Mouse (Mus musculus) lung, postnatal 0 days (tissue): ENCODE results near the gene Eef2k. TPM values are rescaled to one million over a fixed set of nuclear protein-coding genes. Genes with fewer than 3 reads are reported as not detected.

Experiments used
- ATAC-seq: fragments of 200-750 bp; cut with Nextera tagmentation; 2 replicates; pipeline ENCODE4 v1.8.0; 2017; ENCODE audit warnings: moderate library complexity
- DNase-seq: peaks from one replicate; pipeline ENCODE4 v3.0.0-alpha.2; 2016; ENCODE audit warnings: low spot score
- H3K27ac ChIP-seq: fragments of 300-500 bp; sonication (generic); 2 replicates; pipeline ENCODE4 v1.5.1; 2014; ENCODE audit warnings: antibody characterized with exemption, mild to moderate bottlenecking, low read length, mixed read lengths
- H3K27me3 ChIP-seq: fragments of 300-500 bp; sonication (generic); replicated peaks from 2 replicates; pipeline ENCODE4 v1.6.1; 2014; ENCODE audit warnings: low read length, mixed read lengths; ENCODE audit not compliant: insufficient read depth
- H3K36me3 ChIP-seq: fragments of 300-500 bp; sonication (generic); 2 replicates; pipeline ENCODE4 v1.6.1; 2014; ENCODE audit warnings: low read length, mixed read lengths; ENCODE audit not compliant: insufficient read depth
- H3K4me1 ChIP-seq: fragments of 300-500 bp; sonication (generic); 2 replicates; pipeline ENCODE4 v1.6.1; 2014; ENCODE audit warnings: antibody characterized with exemption, low read depth, low read length, mixed read lengths; ENCODE audit not compliant: insufficient read depth
- H3K4me2 ChIP-seq: fragments of 300-500 bp; sonication (generic); replicated peaks from 2 replicates; pipeline ENCODE4 v1.6.1; 2014; ENCODE audit warnings: low read depth, mild to moderate bottlenecking, low read length, moderate library complexity, mixed read lengths
- H3K4me3 ChIP-seq: fragments of 300-500 bp; sonication (generic); 2 replicates; pipeline ENCODE4 v1.5.1; 2014; ENCODE audit warnings: low read depth, low read length
- H3K9ac ChIP-seq: fragments of 300-500 bp; sonication (generic); replicated peaks from 2 replicates; pipeline ENCODE4 v1.6.1; 2014; ENCODE audit warnings: low read depth, mild to moderate bottlenecking
- H3K9me3 ChIP-seq: fragments of 300-500 bp; sonication (generic); 2 replicates; pipeline ENCODE4 v1.6.1; 2016; ENCODE audit warnings: low read length, mixed read lengths
- CTCF ChIP-seq: IDR thresholded peaks from 2 replicates; pipeline ENCODE4 v1.5.1; 2016; ENCODE audit warnings: antibody characterized with exemption, mild to moderate bottlenecking
- EP300 ChIP-seq: IDR thresholded peaks from 2 replicates; pipeline ENCODE4 v1.6.1; 2016; ENCODE audit warnings: antibody characterized with exemption, mild to moderate bottlenecking, control low read depth
- WGBS: fragments of 180-500 bp; shearing (Covaris S2); extraction: QIAGEN DNeasy Blood & Tissue Kit; methylation state at CpG from one replicate; pipeline ENCODE4 v1.1.7; 2014; 5-methylcytosine and 5-hydroxymethylcytosine counted together
- polyA plus RNA-seq: library from polyadenylated mRNA; unstranded; fragments of >200 nt; fragmentation: Nextera tagmentation; extraction: Ambion mirVana; gene quantifications from 2 replicates; pipeline ENCODE4 v1.2.1, GENCODE M21; 2015

Gene Eef2k
- polyA plus RNA-seq, 1 experiment from 2014 or later: 16.8 TPM

GRCm38 (mm10) chr7:120865832-120866231, 23.2 kb downstream of the Eef2k start:
- no peaks in the 10 kb centered on the region for H3K9me3 ChIP-seq
- H3K4me1 ChIP-seq: peaks cover 39% of the 10 kb centered on the region; the same call in 1 of the 2 replicates
- peak; percentile 84 for DNase-seq
- H3K36me3 ChIP-seq: no peaks in the 10 kb centered on the region
- peak overlapping the region; percentile 82 for H3K27ac ChIP-seq
- H3K27me3 ChIP-seq: no peaks in the 10 kb centered on the region
- peak; percentile 82 for ATAC-seq
- WGBS: 38% methylated on average over 4 of the region's 4 CpGs
- no peak overlapping the region; the same call in 1 of the 2 replicates for H3K9ac ChIP-seq
- no peak for TF ChIP-seq CTCF
- TF ChIP-seq EP300: peak; percentile 32; the same call in 1 of the 2 replicates
- H3K4me3 ChIP-seq: no peak overlapping the region; the same call in 1 of the 2 replicates
- no peak overlapping the region for H3K4me2 ChIP-seq

- ATAC-seq (no peak), DNase-seq (no peak)
- Histone ChIP-seq H3K9ac (no peak overlapping the region), H3K9me3 (no peaks in the 10 kb centered on the region), H3K36me3 (no peaks in the 10 kb centered on the region), H3K4me2 (no peak overlapping the region), H3K4me3 (no peak overlapping the region), H3K4me1 (peaks cover 38% of the 10 kb centered on the region; the same call in 1 of the 2 replicates), H3K27me3 (no peaks in the 10 kb centered on the region), H3K27ac (peak overlapping the region; percentile 82; the same call in 1 of the 2 replicates)
- TF ChIP-seq EP300 (no peak), CTCF (no peak)
- WGBS: 65% methylated on average over 2 of the region's 2 CpGs
Observed at GRCm38 (mm10) chr7:120866684-120867083, 24.1 kb downstream of the Eef2k start.

- Histone ChIP-seq H3K9me3 (no peaks in the 10 kb centered on the region), H3K36me3 (no peaks in the 10 kb centered on the region), H3K4me2 (no peak overlapping the region), H3K27ac (no peak overlapping the region), H3K9ac (no peak overlapping the region), H3K4me1 (peaks cover 36% of the 10 kb centered on the region; the same call in 1 of the 2 replicates), H3K4me3 (no peak overlapping the region), H3K27me3 (no peaks in the 10 kb centered on the region)
- ATAC-seq: no peak
- no peak for TF ChIP-seq CTCF
- no peak for TF ChIP-seq EP300
- WGBS: 78% methylated on average over 1 of the region's 1 CpGs
- no peak for DNase-seq
Observed at GRCm38 (mm10) chr7:120867720-120868119, 25.1 kb downstream of the Eef2k start.

- no peaks in the 10 kb centered on the region for H3K36me3 ChIP-seq
- ATAC-seq (peak; percentile 72), DNase-seq (peak; percentile 89)
- H3K4me3 ChIP-seq: peak overlapping the region; percentile 16; the same call in 1 of the 2 replicates
- peak overlapping the region; percentile 74 for H3K27ac ChIP-seq
- 0 out of 2 replicates have a peak overlapping the region, but pooled peaks have one; percentile 5 for H3K9ac ChIP-seq
- H3K4me2 ChIP-seq: peak overlapping the region; percentile 42
- H3K4me1 ChIP-seq: peaks cover 27% of the 10 kb centered on the region; the same call in 1 of the 2 replicates
- TF ChIP-seq CTCF (no peak), EP300 (0 out of 2 replicates have a peak, but pooled peaks have one; percentile 34)
- H3K9me3 ChIP-seq: no peaks in the 10 kb centered on the region
- 20% methylated on average over 5 of the region's 5 CpGs for WGBS
- no peaks in the 10 kb centered on the region for H3K27me3 ChIP-seq
Observed at GRCm38 (mm10) chr7:120869883-120870282, 27.3 kb downstream of the Eef2k start.

- H3K4me3 ChIP-seq: no peak overlapping the region
- H3K4me2 ChIP-seq: peak overlapping the region; percentile 42; the same call in 1 of the 2 replicates
- no peaks in the 10 kb centered on the region for H3K36me3 ChIP-seq
- no peaks in the 10 kb centered on the region for H3K9me3 ChIP-seq
- no peaks in the 10 kb centered on the region for H3K27me3 ChIP-seq
- DNase-seq (no peak), ATAC-seq (no peak)
- TF ChIP-seq CTCF (no peak), EP300 (no peak)
- peaks cover 25% of the 10 kb centered on the region; the same call in 1 of the 2 replicates for H3K4me1 ChIP-seq
- peak overlapping the region; percentile 74 for H3K27ac ChIP-seq
- 0 out of 2 replicates have a peak overlapping the region, but pooled peaks have one; percentile 5 for H3K9ac ChIP-seq
- 35% methylated on average over 5 of the region's 5 CpGs for WGBS
Observed at GRCm38 (mm10) chr7:120870431-120871008, 27.9 kb downstream of the Eef2k start.

GRCm38 (mm10) chr7:120873083-120873482, 30.5 kb downstream of the Eef2k start:
- H3K27ac ChIP-seq: no peak overlapping the region
- H3K36me3 ChIP-seq: no peaks in the 10 kb centered on the region
- H3K9me3 ChIP-seq: no peaks in the 10 kb centered on the region
- no peak for ATAC-seq
- 71% methylated on average over 12 of the region's 12 CpGs for WGBS
- no peak overlapping the region for H3K9ac ChIP-seq
- no peak for DNase-seq
- no peak overlapping the region for H3K4me2 ChIP-seq
- no peaks in the 10 kb centered on the region for H3K27me3 ChIP-seq
- TF ChIP-seq EP300: no peak
- peaks cover 15% of the 10 kb centered on the region; the same call in 1 of the 2 replicates for H3K4me1 ChIP-seq
- no peak overlapping the region for H3K4me3 ChIP-seq
